Mouse (Mus musculus) heart, adult 18-20 months (tissue): ENCODE results near the gene Csad. TPM values are rescaled to one million over a fixed set of nuclear protein-coding genes. Genes with fewer than 3 reads are reported as not detected.

ENCODE experiments used
- DNase-seq, 2 experiments: peaks; one replicate each; pipeline ENCODE4 v3.0.0; 2021 to 2022; ENCODE audit warnings: mixed read lengths in 1 of 2
- total RNA-seq, 2 experiments: library from RNA; stranded (reverse); gene quantifications; 2 replicates each; pipeline ENCODE4 v1.2.3; 2021

The Csad gene
- total RNA-seq, 2 experiments from 2014 or later: 17.0 to 22.6 TPM

GRCm38 (mm10) chr15:102202971-102203834 is 1.3 kb downstream of the Csad start, which contains the start of gene Zfp740:
Zfp740 (plus strand) TSS chr15:102203249.
- DNase-seq: peak; percentile 94 to 98

GRCm38 (mm10) chr15:102198841-102199240 is 5.7 kb downstream of the Csad start:
- peak in 1 of 2 experiments; percentile 35 for DNase-seq

GRCm38 (mm10) chr15:102195373-102195772 is 9.2 kb downstream of the Csad start:
- no peak for DNase-seq

GRCm38 (mm10) chr15:102194439-102194838 is 10.1 kb downstream of the Csad start:
- no peak for DNase-seq

- DNase-seq: no peak
Measured at GRCm38 (mm10) chr15:102193652-102194051, 10.9 kb downstream of the Csad start.

- no peak for DNase-seq
Measured at GRCm38 (mm10) chr15:102192820-102193386, 11.6 kb downstream of the Csad start.

GRCm38 (mm10) chr15:102192271-102192812 is 12.2 kb downstream of the Csad start:
- no peak for DNase-seq

- no peak for DNase-seq
Measured at GRCm38 (mm10) chr15:102191699-102192098, 12.8 kb downstream of the Csad start.

- DNase-seq: no peak
Measured at GRCm38 (mm10) chr15:102188883-102189282, 15.6 kb downstream of the Csad start.

- peak; percentile 54 to 67 for DNase-seq
Measured at GRCm38 (mm10) chr15:102188096-102188495, 16.4 kb downstream of the Csad start.

- DNase-seq: no peak
Measured at GRCm38 (mm10) chr15:102186239-102186638, 18.3 kb downstream of the Csad start.

GRCm38 (mm10) chr15:102183076-102183475 is 21.4 kb downstream of the Csad start:
- no peak for DNase-seq

GRCm38 (mm10) chr15:102179924-102180323 is 24.6 kb downstream of the Csad start:
- no peak for DNase-seq

GRCm38 (mm10) chr15:102179106-102179505 is 25.4 kb downstream of the Csad start:
- no peak for DNase-seq

- DNase-seq: peak; percentile 74 to 94
Measured at GRCm38 (mm10) chr15:102178279-102178678, 26.2 kb downstream of the Csad start.

- no peak for DNase-seq
Measured at GRCm38 (mm10) chr15:102177417-102177816, 27.1 kb downstream of the Csad start.

- DNase-seq: peak in 1 of 2 experiments; percentile 22
Measured at GRCm38 (mm10) chr15:102176571-102177316, 27.8 kb downstream of the Csad start.

GRCm38 (mm10) chr15:102175736-102176319 is 28.7 kb downstream of the Csad start:
- DNase-seq: no peak

GRCm38 (mm10) chr15:102173581-102173980 is 30.9 kb downstream of the Csad start:
- DNase-seq: no peak

GRCm38 (mm10) chr15:102169064-102169463 is 35.5 kb downstream of the Csad start:
- no peak for DNase-seq

GRCm38 (mm10) chr15:102167620-102168021 is 36.9 kb downstream of the Csad start:
- DNase-seq: no peak

GRCm38 (mm10) chr15:102165468-102166100 is 38.9 kb downstream of the Csad start:
- no peak for DNase-seq
